32 mouse cellular contexts compared by ENCODE assay signal in the genomic region with DNA sequence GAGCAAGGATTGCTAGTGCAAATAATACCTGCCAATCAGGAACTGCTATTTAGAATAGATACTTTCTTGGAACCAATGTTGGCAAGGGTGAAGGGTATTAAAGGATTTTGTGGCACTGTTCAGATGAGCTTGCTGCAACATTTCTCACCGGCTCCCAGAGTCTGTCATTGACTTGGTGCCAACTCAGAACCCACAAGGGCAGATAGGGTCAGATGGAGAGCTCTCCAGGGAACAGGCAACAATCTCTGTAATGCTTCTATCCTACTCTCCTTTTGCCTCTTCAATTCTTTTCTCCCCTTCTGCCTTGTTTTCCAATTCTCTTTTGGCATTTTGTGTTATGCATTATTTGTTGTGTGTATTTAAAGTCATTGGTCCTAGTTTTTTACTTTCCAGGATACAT.
"Had no signal": no experiment of that assay in that cellular context is flagged by ENCODE, and none has a peak within 500 bp of the region (broad histone marks: within the 10 kb centered on the region; RNA-seq: fewer than 3 reads in every experiment).

No protein-coding gene starts in this region.

- H3K4me1 ChIP-seq: heart, embryonic 10.5 days; heart, embryonic 12.5 days; heart, embryonic 13.5 days; heart, embryonic 15.5 days; hindbrain, embryonic 10.5 days; hindbrain, embryonic 12.5 days; hindbrain, embryonic 13.5 days; hindbrain, embryonic 15.5 days; kidney, embryonic 15.5 days had no signal

- H3K4me3 ChIP-seq: heart, embryonic 10.5 days; heart, embryonic 12.5 days; heart, embryonic 13.5 days; heart, embryonic 15.5 days; hindbrain, embryonic 10.5 days; hindbrain, embryonic 12.5 days; hindbrain, embryonic 13.5 days; hindbrain, embryonic 15.5 days; kidney, embryonic 15.5 days; layer of hippocampus, adult 2 months; left cerebral cortex, adult 2 months had no signal

- H3K27ac ChIP-seq: heart, embryonic 10.5 days; heart, embryonic 13.5 days; heart, embryonic 15.5 days; hindbrain, embryonic 10.5 days; hindbrain, embryonic 12.5 days; hindbrain, embryonic 13.5 days; hindbrain, embryonic 14.5 days; hindbrain, embryonic 15.5 days; hindbrain, postnatal 0 days; kidney, embryonic 15.5 days; kidney, postnatal 0 days; layer of hippocampus, adult 2 months; left cerebral cortex, adult 2 months had no signal

- H3K9me3 ChIP-seq: heart, embryonic 10.5 days; hindbrain, embryonic 15.5 days; kidney, embryonic 15.5 days had no signal

- H3K27me3 ChIP-seq: heart, embryonic 12.5 days; heart, embryonic 13.5 days; heart, embryonic 15.5 days; hindbrain, embryonic 12.5 days; hindbrain, embryonic 13.5 days; hindbrain, embryonic 15.5 days; kidney, embryonic 15.5 days had no signal

- H3K4me2 ChIP-seq: heart, embryonic 11.5 days; heart, embryonic 12.5 days; heart, embryonic 13.5 days; heart, embryonic 15.5 days; hindbrain, embryonic 12.5 days; hindbrain, embryonic 13.5 days; hindbrain, embryonic 14.5 days; hindbrain, embryonic 15.5 days; kidney, embryonic 15.5 days had no signal

- DNase-seq: heart, postnatal 10 days; heart, postnatal 14 days; heart, postnatal 36 days; heart, postnatal 4 days; kidney, adult 11 months; kidney, adult 2 months; kidney, adult 8-10 months; kidney, adult 9 months; kidney, postnatal 10 days; kidney, postnatal 14 days; kidney, postnatal 25 days; kidney, postnatal 36 days; kidney, postnatal 4 days; layer of hippocampus, adult 9-11 months; layer of hippocampus, postnatal 36 days had no signal

- ATAC-seq: hindbrain, embryonic 16.5 days; hindbrain, postnatal 0 days; inflammation-experienced regulatory T-cells, adult 6 months had no signal

- H3K9ac ChIP-seq: heart, embryonic 12.5 days; heart, embryonic 13.5 days; heart, embryonic 15.5 days; hindbrain, embryonic 12.5 days; hindbrain, embryonic 13.5 days; hindbrain, embryonic 14.5 days; hindbrain, embryonic 15.5 days; kidney, embryonic 15.5 days had no signal

- H3K36me3 ChIP-seq: heart, embryonic 10.5 days; heart, embryonic 12.5 days; heart, embryonic 13.5 days; heart, embryonic 15.5 days; hindbrain, embryonic 10.5 days; hindbrain, embryonic 12.5 days; hindbrain, embryonic 13.5 days; hindbrain, embryonic 15.5 days; kidney, embryonic 15.5 days had no signal
